Mouse (Mus musculus) heart, adult 2 months (tissue): ENCODE results near the gene Cer1. TPM values are rescaled to one million over a fixed set of nuclear protein-coding genes. Genes with fewer than 3 reads are reported as not detected.

Experiments used
- DNase-seq, 2 experiments: peaks; one replicate each; pipeline ENCODE4 v3.0.0; 2021
- H3K27ac ChIP-seq: fragments of 200-600 bp; 2 replicates; pipeline ENCODE4 v1.8.1; 2022
- H3K27me3 ChIP-seq: fragments of 200-500 bp; 2 replicates; pipeline ENCODE4 v1.6.1; 2012; ENCODE audit warnings: mild to moderate bottlenecking, low read length, inconsistent platforms, mixed read lengths; ENCODE audit not compliant: control insufficient read depth, insufficient read depth
- H3K36me3 ChIP-seq: fragments of 200-500 bp; 2 replicates; pipeline ENCODE4 v1.6.1; 2012; ENCODE audit warnings: low read length, inconsistent platforms; ENCODE audit not compliant: control insufficient read depth, insufficient read depth
- H3K4me1 ChIP-seq: fragments of 200-500 bp; 2 replicates; pipeline ENCODE4 v1.6.1; 2011; ENCODE audit warnings: low read length; ENCODE audit not compliant: control insufficient read depth, insufficient read depth
- H3K4me3 ChIP-seq: fragments of 200-600 bp; 2 replicates; pipeline ENCODE4 v1.8.1; 2022
- H3K79me2 ChIP-seq: fragments of 200-500 bp; replicated peaks from 2 replicates; pipeline ENCODE4 v1.6.1; 2012; ENCODE audit warnings: mild to moderate bottlenecking, inconsistent platforms, low read length, moderate library complexity, mixed read lengths; ENCODE audit not compliant: control insufficient read depth, insufficient read depth
- H3K9ac ChIP-seq: fragments of 200-500 bp; 2 replicates; pipeline ENCODE4 v1.6.1; 2012; ENCODE audit warnings: low read depth, mild to moderate bottlenecking, control low read depth, inconsistent platforms, low read length, mixed read lengths
- CTCF ChIP-seq: fragments of 200-600 bp; IDR thresholded peaks from 2 replicates; pipeline ENCODE4 v1.8.1; 2022; ENCODE audit warnings: antibody characterized with exemption, mild to moderate bottlenecking, moderate library complexity
- EP300 ChIP-seq: fragments of 200-500 bp; IDR thresholded peaks from 2 replicates; pipeline ENCODE4 v1.6.1; 2011; ENCODE audit warnings: low read depth, low read length, control low read depth; ENCODE audit not compliant: insufficient read depth
- POLR2A ChIP-seq: fragments of 200-500 bp; IDR thresholded peaks from 2 replicates; pipeline ENCODE4 v1.6.1; 2011; ENCODE audit warnings: mild to moderate bottlenecking, low read depth, low read length, control low read depth; ENCODE audit not compliant: insufficient read depth
- WGBS: fragments of 180-500 bp; shearing (Covaris S2); methylation state at CpG from one replicate; pipeline ENCODE4 v1.1.7; 2018; 5-methylcytosine and 5-hydroxymethylcytosine counted together
- intact Hi-C: fragments of 180-260 bp; cut with DNase I; formaldehyde crosslinking; loops from one replicate; pipeline ENCODE4 v1.15.1; 2025
- polyA plus RNA-seq: library from polyadenylated mRNA; depleted of rRNA; stranded (reverse); fragments of >200 nt; gene quantifications from 2 replicates; pipeline ENCODE4 v1.2.3, GENCODE M21; 2012
- total RNA-seq, 2 experiments: library from RNA; stranded (reverse); gene quantifications; 2 replicates each; pipeline ENCODE4 v1.2.3; 2021

Gene Cer1
- total and polyA plus RNA-seq, 3 experiments = not detected

DNA sequence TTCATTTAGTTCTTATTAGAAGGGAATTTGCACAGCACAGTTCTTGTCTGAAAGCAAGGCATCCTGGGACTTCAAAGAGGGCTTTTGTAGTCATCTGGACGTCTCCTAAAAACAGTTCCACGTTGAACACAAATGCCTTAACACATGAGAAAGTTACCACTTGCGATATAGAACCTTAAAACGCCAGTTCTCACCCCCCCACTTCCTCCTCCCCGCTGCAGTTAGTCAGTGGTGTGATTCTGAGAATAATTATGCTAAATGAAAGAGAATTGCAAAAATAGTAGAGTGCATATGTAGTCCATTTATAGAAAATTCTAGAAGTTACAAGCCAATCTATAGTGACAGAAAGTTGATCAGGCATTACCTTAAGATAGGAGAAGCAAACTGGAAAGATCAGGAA is 7.3 kb upstream of the Cer1 start:
- Histone ChIP-seq H3K36me3 (no peaks in the 10 kb centered on the region), H3K4me1 (no peaks in the 10 kb centered on the region), H3K27me3 (no peaks in the 10 kb centered on the region), H3K9ac (no peak overlapping the region), H3K4me3 (no peak overlapping the region), H3K79me2 (no peaks in the 10 kb centered on the region), H3K27ac (no peak overlapping the region)
- TF ChIP-seq POLR2A = no peak
- TF ChIP-seq CTCF = no peak
- TF ChIP-seq EP300 = no peak
- WGBS = 80% methylated on average over 5 of the region's 5 CpGs
- DNase-seq = no peak
- intact Hi-C loops = no loop called here

DNA sequence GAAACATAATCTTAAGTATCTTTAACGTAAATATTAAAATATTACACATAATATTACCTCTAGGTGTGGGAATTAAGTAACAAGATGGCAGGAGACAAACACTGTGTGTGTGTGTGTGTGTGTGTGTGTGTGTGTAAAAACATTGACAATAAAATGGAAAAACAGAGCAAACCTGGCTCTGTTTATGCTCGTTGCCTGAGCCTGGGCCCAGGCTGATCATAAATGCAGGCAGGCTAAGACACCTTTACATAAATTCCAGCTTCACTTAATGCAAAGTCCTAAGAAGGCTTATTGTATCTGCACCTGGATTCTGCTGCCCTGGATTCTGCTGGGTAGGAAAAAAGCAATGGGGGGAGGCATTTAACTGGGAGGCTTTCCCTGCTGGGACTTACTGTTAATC is 6.6 kb upstream of the Cer1 start:
- no peak for DNase-seq
- Histone ChIP-seq H3K4me3 (no peak overlapping the region), H3K36me3 (no peaks in the 10 kb centered on the region), H3K4me1 (no peaks in the 10 kb centered on the region), H3K27ac (no peak overlapping the region), H3K9ac (no peak overlapping the region), H3K79me2 (no peaks in the 10 kb centered on the region), H3K27me3 (no peaks in the 10 kb centered on the region)
- WGBS = 83% methylated on average over 2 of the region's 2 CpGs
- intact Hi-C loops = no loop called here
- TF ChIP-seq CTCF (no peak), EP300 (no peak), POLR2A (no peak)

DNA sequence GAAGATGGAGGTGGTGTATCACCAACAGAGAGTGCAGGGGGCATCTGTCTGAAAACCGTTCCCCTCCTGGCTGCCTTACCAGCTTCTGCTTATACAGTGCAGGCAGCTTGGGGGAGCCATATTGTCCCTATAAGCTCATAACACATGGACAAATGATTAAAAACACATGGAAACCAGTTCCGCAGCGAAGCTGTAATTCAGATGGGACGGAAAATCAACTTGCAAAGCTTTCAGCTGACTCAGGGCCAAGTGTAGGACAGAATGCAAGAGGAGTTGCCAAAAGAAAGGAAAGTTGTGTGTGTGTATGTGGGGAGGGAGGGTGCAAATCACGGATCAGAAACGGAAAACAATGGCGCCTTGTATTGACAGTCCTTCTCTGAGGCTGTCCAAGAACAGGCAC is 6.1 kb upstream of the Cer1 start:
- no peaks in the 10 kb centered on the region for H3K4me1 ChIP-seq
- WGBS = 65% methylated on average over 7 of the region's 7 CpGs
- H3K27ac ChIP-seq = no peak overlapping the region
- intact Hi-C loops = no loop called here
- no peaks in the 10 kb centered on the region for H3K36me3 ChIP-seq
- DNase-seq = no peak
- H3K9ac ChIP-seq = no peak overlapping the region
- TF ChIP-seq POLR2A (no peak), CTCF (no peak), EP300 (no peak)
- H3K4me3 ChIP-seq = no peak overlapping the region
- no peaks in the 10 kb centered on the region for H3K79me2 ChIP-seq
- H3K27me3 ChIP-seq = no peaks in the 10 kb centered on the region

DNA sequence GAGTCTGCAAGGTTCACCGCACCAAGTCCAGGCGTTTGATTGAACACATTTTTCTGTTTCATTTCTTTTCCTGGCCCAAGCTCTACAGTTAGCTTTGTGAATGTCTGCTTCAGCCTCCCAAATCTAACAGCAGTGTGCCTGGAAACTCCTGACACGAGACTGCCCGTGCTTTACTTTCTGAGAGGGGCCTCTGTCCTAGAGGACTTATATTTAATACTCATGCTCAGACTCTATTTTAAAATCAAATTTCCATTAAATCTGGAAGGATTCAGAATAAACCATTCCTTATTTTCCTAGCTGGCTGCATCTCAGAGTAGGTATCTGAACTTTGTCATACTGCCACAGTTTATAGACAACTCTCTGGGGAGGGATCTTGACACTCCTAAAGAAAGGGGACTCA is 5.6 kb upstream of the Cer1 start:
- intact Hi-C loops = no loop called here
- no peaks in the 10 kb centered on the region for H3K79me2 ChIP-seq
- WGBS = 64% methylated on average over 4 of the region's 4 CpGs
- H3K36me3 ChIP-seq = no peaks in the 10 kb centered on the region
- no peak overlapping the region for H3K27ac ChIP-seq
- no peaks in the 10 kb centered on the region for H3K4me1 ChIP-seq
- TF ChIP-seq EP300 = no peak
- TF ChIP-seq CTCF = no peak
- DNase-seq = no peak
- H3K4me3 ChIP-seq = no peak overlapping the region
- H3K9ac ChIP-seq = no peak overlapping the region
- no peaks in the 10 kb centered on the region for H3K27me3 ChIP-seq

DNA sequence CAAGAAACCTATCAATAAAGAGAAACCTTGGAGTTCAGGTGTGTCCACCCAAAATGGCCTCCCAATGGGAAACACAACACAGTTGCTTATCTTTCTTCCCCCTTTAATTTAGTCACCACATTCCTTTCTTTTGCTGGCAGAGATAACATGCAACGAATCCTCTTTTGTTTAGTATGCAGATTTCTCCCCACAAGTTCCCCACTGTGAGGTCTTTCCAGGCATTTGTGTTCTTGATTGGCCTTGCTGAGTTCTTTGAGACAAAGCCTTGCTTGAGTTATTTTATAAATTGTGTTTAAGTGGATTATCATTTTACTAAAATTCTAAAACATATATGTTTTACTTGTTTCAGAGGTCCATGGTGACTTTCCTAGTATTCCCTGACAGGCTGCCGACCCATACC is 1.2 kb upstream of the Cer1 start:
- intact Hi-C loops = no loop called here
- H3K4me3 ChIP-seq = no peak overlapping the region
- H3K9ac ChIP-seq = no peak overlapping the region
- no peak for DNase-seq
- no peak overlapping the region for H3K27ac ChIP-seq
- H3K79me2 ChIP-seq = no peaks in the 10 kb centered on the region
- no peaks in the 10 kb centered on the region for H3K27me3 ChIP-seq
- H3K36me3 ChIP-seq = no peaks in the 10 kb centered on the region
- no peaks in the 10 kb centered on the region for H3K4me1 ChIP-seq
- no peak for TF ChIP-seq EP300
- 57% methylated on average over 2 of the region's 2 CpGs for WGBS

DNA sequence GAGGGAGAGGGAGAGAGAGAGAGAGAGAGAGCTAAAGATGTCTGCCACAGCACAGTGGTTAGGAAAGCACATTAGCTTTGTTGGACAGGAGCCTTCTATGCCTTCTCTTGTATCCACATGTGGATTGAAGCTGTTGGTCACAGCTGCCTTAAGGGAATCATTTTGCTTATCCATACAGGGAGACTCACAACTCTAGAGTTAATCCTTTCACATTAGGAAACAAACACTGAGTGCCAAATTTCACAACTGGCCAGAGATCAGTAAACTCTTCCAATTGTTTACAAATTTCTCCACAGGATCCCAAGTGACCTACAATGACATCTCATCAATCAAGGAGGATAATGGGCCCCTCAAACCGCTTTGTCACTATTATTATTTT is 576 bp upstream of the Cer1 start:
- TF ChIP-seq CTCF (no peak), EP300 (no peak), POLR2A (no peak)
- H3K36me3 ChIP-seq = no peaks in the 10 kb centered on the region
- no peaks in the 10 kb centered on the region for H3K4me1 ChIP-seq
- no peaks in the 10 kb centered on the region for H3K79me2 ChIP-seq
- H3K27me3 ChIP-seq = no peaks in the 10 kb centered on the region
- 60% methylated on average over 1 of the region's 1 CpGs for WGBS
- no peak overlapping the region for H3K27ac ChIP-seq
- intact Hi-C loops = no loop called here
- no peak overlapping the region for H3K4me3 ChIP-seq
- no peak for DNase-seq
- no peak overlapping the region for H3K9ac ChIP-seq

DNA sequence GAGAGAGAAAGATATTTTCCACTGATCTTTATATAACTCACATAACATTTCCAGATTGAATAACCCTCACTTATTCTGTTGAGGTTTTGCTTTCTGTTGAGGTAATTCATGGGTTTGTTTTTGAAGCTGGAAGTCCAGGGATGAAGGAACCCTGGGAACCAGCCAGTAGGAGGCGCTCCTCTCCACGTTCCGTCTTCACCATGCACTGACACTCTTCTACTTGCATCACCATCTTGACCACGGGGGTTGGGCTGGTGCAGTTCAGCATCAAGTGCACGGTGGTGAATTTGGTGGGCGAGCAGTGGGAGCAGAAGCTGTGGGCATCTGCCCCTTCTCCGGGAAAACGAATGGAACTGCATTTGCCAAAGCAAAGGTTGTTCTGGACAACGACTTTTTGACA is 2.4 kb downstream of the Cer1 start:
- no peak for DNase-seq
- H3K27me3 ChIP-seq = no peaks in the 10 kb centered on the region
- H3K4me1 ChIP-seq = no peaks in the 10 kb centered on the region
- H3K9ac ChIP-seq = no peak overlapping the region
- 85% methylated on average over 9 of the region's 9 CpGs for WGBS
- no peaks in the 10 kb centered on the region for H3K36me3 ChIP-seq
- no peaks in the 10 kb centered on the region for H3K79me2 ChIP-seq
- no peak overlapping the region for H3K27ac ChIP-seq
- peak; percentile 28 for TF ChIP-seq CTCF
- no peak for TF ChIP-seq EP300
- TF ChIP-seq POLR2A = no peak
- intact Hi-C loops = no loop called here
- no peak overlapping the region for H3K4me3 ChIP-seq
